Mouse (Mus musculus): ENCODE results near the gene Rpia.
"Not testable (repeated sequence)": the region's sequence is repeated elsewhere in the genome, so short reads cannot be mapped to it uniquely, and the experiment has no call there.

Rpia gene

GRCm38 (mm10) chr6:70791824-70792535 is at the start of gene Rpia:
Gene Rpia (minus strand): TSS chr6:70792232.
- DNase-seq (ENCODE audit: low spot score): peak; percentile 97

GRCm38 (mm10) chr6:70840281-70840680 is 48.2 kb upstream of the Rpia start:
- no peak for DNase-seq (ENCODE audit: low spot score)

GRCm38 (mm10) chr6:70838532-70838931 is 46.5 kb upstream of the Rpia start:
- DNase-seq (ENCODE audit: low spot score): no peak

- DNase-seq (ENCODE audit: low spot score): no peak
Observed at GRCm38 (mm10) chr6:70837297-70837696, 45.3 kb upstream of the Rpia start.

- DNase-seq (ENCODE audit: low spot score): no peak
Observed at GRCm38 (mm10) chr6:70831179-70831839, 39.3 kb upstream of the Rpia start.

- DNase-seq (ENCODE audit: low spot score): no peak
Observed at GRCm38 (mm10) chr6:70830552-70830951, 38.5 kb upstream of the Rpia start.

GRCm38 (mm10) chr6:70829451-70829850 is 37.4 kb upstream of the Rpia start:
- no peak for DNase-seq (ENCODE audit: low spot score)

GRCm38 (mm10) chr6:70824987-70825337 is 32.9 kb upstream of the Rpia start:
- no peak for DNase-seq (ENCODE audit: low spot score)

- peak; percentile 53 for DNase-seq (ENCODE audit: low spot score)
Observed at GRCm38 (mm10) chr6:70824085-70824986, 32.3 kb upstream of the Rpia start.

GRCm38 (mm10) chr6:70823277-70823676 is 31.2 kb upstream of the Rpia start:
- not testable (repeated sequence) for DNase-seq (ENCODE audit: low spot score)

- DNase-seq (ENCODE audit: low spot score): no peak
Observed at GRCm38 (mm10) chr6:70822386-70822910, 30.4 kb upstream of the Rpia start.

GRCm38 (mm10) chr6:70821566-70821965 is 29.5 kb upstream of the Rpia start:
- DNase-seq (ENCODE audit: low spot score): no peak

GRCm38 (mm10) chr6:70815471-70815870 is 23.4 kb upstream of the Rpia start:
- no peak for DNase-seq (ENCODE audit: low spot score)

- no peak for DNase-seq (ENCODE audit: low spot score)
Observed at GRCm38 (mm10) chr6:70814629-70814950, 22.6 kb upstream of the Rpia start.

- no peak for DNase-seq (ENCODE audit: low spot score)
Observed at GRCm38 (mm10) chr6:70813921-70814628, 22.0 kb upstream of the Rpia start.

- no peak for DNase-seq (ENCODE audit: low spot score)
Observed at GRCm38 (mm10) chr6:70812526-70812895, 20.5 kb upstream of the Rpia start.

GRCm38 (mm10) chr6:70811557-70812525 is 19.8 kb upstream of the Rpia start:
- DNase-seq (ENCODE audit: low spot score): no peak

- DNase-seq (ENCODE audit: low spot score): no peak
Observed at GRCm38 (mm10) chr6:70810524-70810923, 18.5 kb upstream of the Rpia start.

- DNase-seq (ENCODE audit: low spot score): no peak
Observed at GRCm38 (mm10) chr6:70806514-70806912, 14.5 kb upstream of the Rpia start.

- peak; percentile 46 for DNase-seq (ENCODE audit: low spot score)
Observed at GRCm38 (mm10) chr6:70805820-70806513, 13.9 kb upstream of the Rpia start.
